Mouse (Mus musculus) lung, embryonic 14.5 days (tissue): ENCODE data around the gene Lgals9. TPM values are rescaled to one million over a fixed set of nuclear protein-coding genes. Genes with fewer than 3 reads are reported as not detected.

Experiments used
- ATAC-seq: fragments of 200-750 bp; cut with Nextera tagmentation; 2 replicates; pipeline ENCODE4 v1.8.0; 2017; ENCODE audit warnings: mild to moderate bottlenecking, moderate TSS enrichment, moderate library complexity; ENCODE audit not compliant: insufficient read depth
- DNase-seq: peaks from one replicate; pipeline ENCODE4 v3.0.0-alpha.2; 2015
- H3K27ac ChIP-seq: fragments of 300-500 bp; sonication (generic); 2 replicates; pipeline ENCODE4 v1.5.1; 2014; ENCODE audit warnings: low read depth, mild to moderate bottlenecking, moderate library complexity
- H3K27me3 ChIP-seq: fragments of 300-500 bp; sonication (generic); 2 replicates; pipeline ENCODE4 v1.6.1; 2014; ENCODE audit warnings: low read length, control low read depth; ENCODE audit not compliant: insufficient read depth
- H3K36me3 ChIP-seq: fragments of 300-500 bp; sonication (generic); 2 replicates; pipeline ENCODE4 v1.6.1; 2014; ENCODE audit warnings: control low read depth; ENCODE audit not compliant: insufficient read depth
- H3K4me1 ChIP-seq: fragments of 300-500 bp; sonication (generic); 2 replicates; pipeline ENCODE4 v1.6.1; 2014; ENCODE audit warnings: antibody characterized with exemption, control low read depth; ENCODE audit not compliant: insufficient read depth
- H3K4me2 ChIP-seq: fragments of 300-500 bp; sonication (generic); 2 replicates; pipeline ENCODE4 v1.6.1; 2014; ENCODE audit warnings: mild to moderate bottlenecking
- H3K4me3 ChIP-seq: fragments of 300-500 bp; sonication (generic); 2 replicates; pipeline ENCODE4 v1.5.1; 2014; ENCODE audit warnings: low read depth, low read length
- H3K9ac ChIP-seq: fragments of 300-500 bp; sonication (generic); 2 replicates; pipeline ENCODE4 v1.6.1; 2014
- H3K9me3 ChIP-seq: fragments of 300-500 bp; sonication (generic); 2 replicates; pipeline ENCODE4 v1.6.1; 2016; ENCODE audit warnings: low read depth, low read length, control low read depth
- CTCF ChIP-seq: IDR thresholded peaks from 2 replicates; pipeline ENCODE4 v1.5.1; 2016; ENCODE audit warnings: antibody characterized with exemption, low read depth
- WGBS: fragments of 180-500 bp; shearing (Covaris S2); extraction: QIAGEN DNeasy Blood & Tissue Kit; methylation state at CpG from one replicate; pipeline ENCODE4 v1.1.7; 2014; 5-methylcytosine and 5-hydroxymethylcytosine counted together
- polyA plus RNA-seq: library from polyadenylated mRNA; unstranded; fragments of >200 nt; fragmentation: Nextera tagmentation; extraction: Ambion mirVana; gene quantifications from 2 replicates; pipeline ENCODE4 v1.2.1, GENCODE M21; 2014

Gene Lgals9
- polyA plus RNA-seq, 1 experiment from 2014 or later = 23.9 TPM

GRCm38 (mm10) chr11:79022836-79023235 is 38.1 kb upstream of the Lgals9 start:
- Histone ChIP-seq H3K27ac (peak overlapping the region; percentile 78), H3K9ac (no peak overlapping the region), H3K4me3 (no peak overlapping the region), H3K4me1 (no peaks in the 10 kb centered on the region), H3K36me3 (peaks cover 43% of the 10 kb centered on the region), H3K27me3 (no peaks in the 10 kb centered on the region), H3K9me3 (no peaks in the 10 kb centered on the region), H3K4me2 (peak overlapping the region; percentile 36)
- no peak for DNase-seq
- TF ChIP-seq CTCF = no peak
- no peak for ATAC-seq
- 62% methylated on average over 4 of the region's 4 CpGs for whole genome bisulfite sequencing

DNA sequence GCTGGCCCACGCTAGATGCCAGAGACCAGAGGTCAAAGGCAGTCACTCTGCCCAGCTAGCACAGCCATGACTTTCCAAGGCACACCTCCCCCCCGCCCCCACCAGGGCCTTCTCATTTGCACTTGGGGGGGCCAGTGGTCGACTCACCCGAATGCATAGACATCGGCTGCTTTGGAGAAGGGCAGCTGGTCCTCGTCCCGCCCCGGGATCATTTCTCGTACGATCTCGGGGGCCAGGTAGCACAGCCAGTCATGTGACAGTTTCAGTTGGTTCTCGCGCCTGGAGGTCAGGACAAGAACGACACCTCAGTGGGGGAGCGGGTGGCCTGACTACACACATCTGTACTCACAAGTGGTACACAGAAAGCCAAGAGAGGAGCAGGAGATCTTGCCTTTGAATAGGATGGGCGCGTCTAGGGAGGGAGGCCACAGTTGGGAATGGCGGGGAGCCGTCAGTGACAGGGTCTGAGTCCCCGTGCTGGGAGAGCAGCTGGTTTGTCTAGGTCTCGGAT is 35.8 kb upstream of the Lgals9 start:
- no peak overlapping the region for H3K9ac ChIP-seq
- H3K4me3 ChIP-seq = no peak overlapping the region
- peak overlapping the region; percentile 18; the same call in 1 of the 2 replicates for H3K27ac ChIP-seq
- WGBS = 61% methylated on average over 21 of the region's 21 CpGs
- H3K4me2 ChIP-seq = no peak overlapping the region
- no peak for ATAC-seq
- no peak for TF ChIP-seq CTCF
- no peak for DNase-seq
- no peaks in the 10 kb centered on the region for H3K4me1 ChIP-seq
- H3K27me3 ChIP-seq = no peaks in the 10 kb centered on the region
- peaks cover 32% of the 10 kb centered on the region; the same call in 1 of the 2 replicates for H3K36me3 ChIP-seq
- H3K9me3 ChIP-seq = no peaks in the 10 kb centered on the region

DNA sequence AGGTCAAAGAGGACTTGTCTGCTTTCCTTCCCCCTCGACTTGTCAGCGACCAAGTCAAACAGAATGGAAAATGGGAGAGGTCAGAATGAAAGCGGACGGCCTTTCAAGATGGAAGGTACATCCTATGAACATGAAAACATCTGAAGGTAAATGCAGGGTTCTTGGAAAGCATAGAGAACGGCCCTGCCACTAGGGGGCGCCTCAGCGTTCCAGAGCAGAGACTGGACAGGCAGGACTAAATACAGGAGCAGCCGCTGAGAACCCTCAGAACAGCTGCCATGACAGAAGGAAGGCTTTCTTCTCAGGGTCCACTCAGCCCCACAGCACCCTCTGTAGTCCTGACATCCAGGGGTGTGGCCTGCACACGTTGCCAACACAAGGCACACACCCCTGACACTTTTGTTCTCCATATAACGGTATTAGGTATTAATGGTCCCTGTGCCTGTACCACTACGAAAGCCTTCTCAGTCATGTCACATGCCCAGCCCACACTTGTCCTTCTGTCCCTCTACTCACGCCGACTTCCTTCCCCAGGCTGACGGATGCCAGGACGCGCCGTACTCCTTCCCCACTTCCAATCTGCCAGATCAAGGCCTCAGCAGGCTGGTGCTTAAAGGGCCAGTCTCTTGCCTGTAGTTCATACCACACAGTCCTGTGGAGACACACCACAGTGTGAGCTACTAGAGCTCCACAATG is 35.2 kb upstream of the Lgals9 start:
- no peak overlapping the region for H3K4me2 ChIP-seq
- ATAC-seq = no peak
- peak overlapping the region; percentile 18; the same call in 1 of the 2 replicates for H3K27ac ChIP-seq
- peaks cover 35% of the 10 kb centered on the region; the same call in 1 of the 2 replicates for H3K36me3 ChIP-seq
- no peaks in the 10 kb centered on the region for H3K4me1 ChIP-seq
- TF ChIP-seq CTCF = peak; percentile 67
- no peak overlapping the region for H3K4me3 ChIP-seq
- H3K27me3 ChIP-seq = no peaks in the 10 kb centered on the region
- 72% methylated on average over 17 of the region's 17 CpGs for WGBS
- no peaks in the 10 kb centered on the region for H3K9me3 ChIP-seq
- DNase-seq = peak; percentile 30
- no peak overlapping the region for H3K9ac ChIP-seq

DNA sequence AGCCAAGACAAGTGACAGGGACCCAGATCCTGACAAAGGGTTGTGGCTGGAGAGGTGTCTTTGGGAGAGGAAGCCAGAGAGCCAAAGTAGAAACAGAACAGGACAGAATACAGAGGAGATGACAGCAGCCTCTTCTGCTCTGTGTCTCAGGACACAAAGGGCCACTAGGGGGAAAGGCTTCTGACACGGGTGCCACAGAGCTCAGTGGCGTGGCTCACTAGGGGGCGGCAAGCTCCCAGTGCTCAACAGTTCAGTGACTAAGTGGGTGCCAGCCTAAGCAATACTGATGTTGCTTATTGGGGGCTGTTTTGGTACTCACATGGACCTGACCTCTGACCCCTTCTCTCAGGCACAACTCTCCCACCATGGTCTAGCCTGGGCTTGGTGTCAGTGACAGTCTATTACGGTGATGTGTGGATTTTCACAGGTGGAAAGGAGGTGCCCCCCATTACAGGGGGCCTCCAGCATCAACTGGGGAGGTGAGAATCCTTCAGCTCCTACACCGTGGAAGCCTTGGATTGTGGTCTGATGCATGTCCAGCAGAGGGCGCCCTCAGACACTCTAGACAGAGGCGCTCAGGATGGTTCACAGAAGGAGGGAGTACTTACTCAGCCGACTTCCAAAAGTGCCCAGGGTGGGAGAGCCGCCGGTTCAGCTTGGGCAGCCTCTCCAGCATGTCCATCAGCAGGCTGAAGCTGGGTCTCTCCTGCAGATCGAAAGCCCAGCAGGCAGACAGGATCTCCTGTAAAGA is 34.4 kb upstream of the Lgals9 start:
- Histone ChIP-seq H3K9ac (no peak overlapping the region), H3K27me3 (no peaks in the 10 kb centered on the region), H3K4me2 (no peak overlapping the region), H3K4me3 (no peak overlapping the region), H3K27ac (no peak overlapping the region), H3K9me3 (no peaks in the 10 kb centered on the region), H3K36me3 (peaks cover 35% of the 10 kb centered on the region; the same call in 1 of the 2 replicates), H3K4me1 (peaks cover 1% of the 10 kb centered on the region; the same call in 1 of the 2 replicates)
- DNase-seq = peak; percentile 87
- peak; percentile 47; the same call in 1 of the 2 replicates for ATAC-seq
- peak; percentile 79 for TF ChIP-seq CTCF
- WGBS = 46% methylated on average over 11 of the region's 11 CpGs

DNA sequence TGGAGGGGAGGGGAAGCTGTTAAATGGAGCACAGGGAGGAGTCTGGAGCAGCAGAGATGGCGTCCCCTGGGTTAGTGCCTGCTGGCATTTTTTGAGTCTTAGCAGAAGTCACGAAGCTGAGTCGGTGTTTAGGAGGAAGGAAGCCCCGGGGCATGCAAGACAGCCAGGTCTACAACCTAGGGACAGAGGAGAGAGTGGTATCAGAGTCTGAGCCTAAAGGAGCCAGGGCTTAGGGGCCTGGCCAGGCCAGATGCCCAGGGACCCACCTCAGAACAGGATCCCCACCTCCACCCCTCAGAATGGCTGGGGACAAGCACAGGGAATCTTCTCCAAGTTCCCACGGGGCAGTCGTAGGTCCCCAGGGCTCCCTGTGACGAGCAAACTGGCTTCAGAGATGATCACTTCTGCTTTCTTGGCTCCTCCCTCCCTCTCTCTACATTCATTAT is 32.4 kb upstream of the Lgals9 start:
- DNase-seq = no peak
- TF ChIP-seq CTCF = no peak
- Histone ChIP-seq H3K36me3 (peaks cover 35% of the 10 kb centered on the region; the same call in 1 of the 2 replicates), H3K9me3 (no peaks in the 10 kb centered on the region), H3K27me3 (no peaks in the 10 kb centered on the region), H3K4me3 (no peak overlapping the region), H3K4me2 (no peak overlapping the region), H3K4me1 (peaks cover 5% of the 10 kb centered on the region; the same call in 1 of the 2 replicates), H3K9ac (no peak overlapping the region), H3K27ac (no peak overlapping the region)
- ATAC-seq = no peak
- 76% methylated on average over 7 of the region's 7 CpGs for WGBS

DNA sequence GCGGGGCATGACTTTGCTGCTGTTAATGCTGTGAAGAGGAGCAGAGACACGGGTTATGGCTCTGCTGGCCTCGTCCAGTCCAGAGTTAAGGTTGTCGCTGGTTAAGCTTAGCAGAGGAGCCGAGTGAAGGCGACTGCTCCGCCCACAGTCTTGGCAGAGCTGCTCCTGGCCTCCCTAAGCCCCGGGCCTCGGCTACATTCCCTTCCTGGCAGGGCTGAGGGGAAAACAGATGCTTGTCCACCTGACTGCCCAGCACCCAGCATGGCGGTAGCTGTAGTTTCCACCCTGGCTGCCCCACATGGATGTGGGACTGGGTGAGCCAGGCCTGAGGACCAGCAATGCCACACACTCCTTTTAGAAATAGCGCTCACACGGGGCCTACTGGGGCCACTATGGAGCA is 31.5 kb upstream of the Lgals9 start:
- H3K9me3 ChIP-seq = no peaks in the 10 kb centered on the region
- ATAC-seq (no peak), DNase-seq (no peak)
- no peak overlapping the region for H3K9ac ChIP-seq
- peaks cover 35% of the 10 kb centered on the region; the same call in 1 of the 2 replicates for H3K36me3 ChIP-seq
- H3K27ac ChIP-seq = no peak overlapping the region
- H3K4me2 ChIP-seq = no peak overlapping the region
- H3K4me1 ChIP-seq = peaks cover 5% of the 10 kb centered on the region; the same call in 1 of the 2 replicates
- H3K4me3 ChIP-seq = no peak overlapping the region
- TF ChIP-seq CTCF = no peak
- no peaks in the 10 kb centered on the region for H3K27me3 ChIP-seq
- WGBS = 44% methylated on average over 12 of the region's 12 CpGs
